Mouse (Mus musculus): ENCODE data around the gene Zfp354c. TPM values are rescaled to one million over a fixed set of nuclear protein-coding genes. Genes with fewer than 3 reads are reported as not detected.

The Zfp354c gene
- total RNA-seq, 2 experiments from 2014 or later, result 3.8 to 5.0 TPM

Other genes starting within 250 kb of the Zfp354c start
- 10 to 100 TPM; 16.3 to 18.7 TPM for gene Adamts2, start 225.6 kb downstream of the Zfp354c start, total RNA-seq (2021)
- 1 to 10 TPM; 1.5 to 1.6 TPM for gene Zfp879, start 13.8 kb upstream of the Zfp354c start, total RNA-seq (2021)
- gene Grm6, start 23.0 kb upstream of the Zfp354c start, total RNA-seq (2021), result not detected
- 1 to 10 TPM; 1.1 to 1.3 TPM for gene Zfp454, start 59.9 kb upstream of the Zfp354c start, total RNA-seq (2021)
- gene Zfp2, start 88.4 kb upstream of the Zfp354c start, total RNA-seq (2021), result 1 to 10 TPM; 3.1 TPM
- 1 to 10 TPM; 1.4 TPM for gene Zfp354b, start 103.9 kb upstream of the Zfp354c start, total RNA-seq (2021)
- not detected for gene 4933414I15Rik, start 116.0 kb upstream of the Zfp354c start, total RNA-seq (2021)
- not detected for gene Prop1, start 126.0 kb upstream of the Zfp354c start, total RNA-seq (2021)
- not detected for gene Olfr1378, start 138.8 kb upstream of the Zfp354c start, total RNA-seq (2021)
- not detected for gene Olfr1377, start 154.2 kb upstream of the Zfp354c start, total RNA-seq (2021)
- not detected for gene Olfr51, start 175.9 kb upstream of the Zfp354c start, total RNA-seq (2021)
- gene Olfr54, start 186.5 kb upstream of the Zfp354c start, total RNA-seq (2021), result not detected
- not detected for gene Olfr1375, start 220.4 kb upstream of the Zfp354c start, total RNA-seq (2021)
- gene Zfp354a, start 231.5 kb upstream of the Zfp354c start, total RNA-seq (2021), result 1 to 10 TPM; 1.4 to 1.8 TPM

Data from heart, postnatal 36 days (tissue).